In genomic region chr3:142122376-142122775, GRCm38 (mm10) we compare ENCODE assay signal across 1 mouse cellular context.
TF ChIP-seq lines count a peak whose summit lies in the region.

No protein-coding gene starts in this region.

TF ChIP-seq in CH12.LX, 34 proteins besides CTCF, POLR2A, EP300 and RAD21 (continued from another document):
- TF ChIP-seq ETS1 (conservative IDR thresholded peaks at IDR 0.05; ENCODE audit: low read depth, low read length) (peak; percentile 84), PAX5 (IDR thresholded peaks at IDR 0.05; ENCODE audit: low read length) (no peak), NELFE (IDR thresholded peaks at IDR 0.05; ENCODE audit: low read depth, low read length) (no peak), KAT2A (IDR thresholded peaks at IDR 0.05; ENCODE audit: insufficient replicate concordance, low read length) (0 out of 2 replicates have a peak, but pooled peaks have one; percentile 26), JUN (IDR thresholded peaks at IDR 0.05; ENCODE audit: insufficient read depth, low read depth, low read length) (peak; percentile 94), NRF1 (IDR thresholded peaks at IDR 0.05; ENCODE audit: low read depth, low read length) (no peak), MAZ (IDR thresholded peaks at IDR 0.05; ENCODE audit: low read depth, low read length) (0 out of 2 replicates have a peak, but pooled peaks have one; percentile 29), ZNF384 (IDR thresholded peaks at IDR 0.05; ENCODE audit: low read depth, low read length) (no peak), E2F4 (IDR thresholded peaks at IDR 0.05; ENCODE audit: insufficient replicate concordance, low read depth, low read length) (no peak), TCF12 (IDR thresholded peaks at IDR 0.05; ENCODE audit: low read depth, low read length) (peak; percentile 80; the same call in 1 of the 2 replicates), USF1 (IDR thresholded peaks at IDR 0.05; ENCODE audit: low read depth, low read length) (no peak), UBTF (IDR thresholded peaks at IDR 0.05; ENCODE audit: low read depth, low read length) (no peak), SIN3A (IDR thresholded peaks at IDR 0.05; ENCODE audit: low read length) (no peak), GABPA (IDR thresholded peaks at IDR 0.05; ENCODE audit: insufficient replicate concordance, low read depth, low read length) (no peak), JUND (conservative IDR thresholded peaks at IDR 0.05; ENCODE audit: low read depth, low read length) (peak; percentile 94), SMC3 (IDR thresholded peaks at IDR 0.05; ENCODE audit: low read depth, low read length) (peak; percentile 3; the same call in 1 of the 2 replicates), MAX (IDR thresholded peaks at IDR 0.05; ENCODE audit: low read length) (peak; percentile 60; the same call in 1 of the 2 replicates), MXI1 (IDR thresholded peaks at IDR 0.05; ENCODE audit: low read depth, low read length) (no peak), POLR2AphosphoS2 (IDR thresholded peaks at IDR 0.05; ENCODE audit: low read depth, low read length) (no peak), ZMIZ1 (IDR thresholded peaks at IDR 0.05; ENCODE audit: low read depth, low read length) (no peak), TBP (conservative IDR thresholded peaks at IDR 0.05; ENCODE audit: low read depth, low read length) (no peak)
